Mouse (Mus musculus) spleen, adult 18-20 months (tissue): Measurements from ENCODE around the gene Pnpo.

Experiments
- DNase-seq, 2 experiments: peaks; one replicate each; pipeline ENCODE4 v3.0.0; 2022; ENCODE audit warnings: mixed read lengths in 2 of 2

Gene Pnpo

DNA sequence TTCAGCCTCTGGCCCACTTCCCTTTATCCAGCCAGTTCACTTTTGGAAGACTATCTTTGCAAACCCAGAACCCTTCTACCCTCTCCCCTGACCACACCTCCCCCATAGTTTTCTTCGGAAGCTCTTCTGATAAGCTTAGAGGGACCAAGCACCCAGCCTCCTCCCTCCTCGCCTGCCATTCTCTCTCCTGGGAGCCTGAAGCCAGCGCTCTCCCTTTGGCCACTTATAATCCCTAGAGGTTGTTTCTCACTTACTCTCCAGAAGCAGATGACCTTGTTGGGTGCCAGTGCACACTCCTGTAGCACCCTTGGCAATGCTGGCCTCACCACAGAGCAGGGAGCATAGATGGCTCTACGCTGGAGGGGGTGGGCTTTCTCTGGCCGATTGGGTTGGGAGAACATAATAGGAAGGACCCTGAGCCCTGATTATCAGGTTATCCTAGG, 25.5 kb upstream of the Pnpo start:
- no peak for DNase-seq

DNA sequence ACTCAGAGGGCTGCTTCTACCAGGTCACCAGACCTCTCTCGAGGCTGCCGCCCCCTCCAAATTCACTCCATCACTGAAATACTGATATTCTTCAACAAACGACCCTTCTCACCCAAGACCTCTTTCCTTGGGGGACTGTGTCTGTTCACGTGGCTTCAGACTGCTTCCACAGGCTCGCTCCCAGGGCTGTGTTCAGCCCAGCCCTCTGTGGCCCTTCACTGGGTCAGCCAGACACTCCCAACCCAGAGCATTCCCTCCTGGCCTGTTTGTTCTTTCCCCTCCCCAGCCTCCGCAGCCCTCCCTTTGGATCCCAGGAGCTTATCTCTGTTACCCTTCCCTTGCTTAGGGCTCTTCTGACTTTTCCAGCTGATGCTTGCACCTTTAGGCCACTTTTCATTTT, 24.7 kb upstream of the Pnpo start:
- DNase-seq: no peak

GRCm38 (mm10) chr11:96967544-96968269, 23.9 kb upstream of the Pnpo start:
- DNase-seq: no peak

DNA sequence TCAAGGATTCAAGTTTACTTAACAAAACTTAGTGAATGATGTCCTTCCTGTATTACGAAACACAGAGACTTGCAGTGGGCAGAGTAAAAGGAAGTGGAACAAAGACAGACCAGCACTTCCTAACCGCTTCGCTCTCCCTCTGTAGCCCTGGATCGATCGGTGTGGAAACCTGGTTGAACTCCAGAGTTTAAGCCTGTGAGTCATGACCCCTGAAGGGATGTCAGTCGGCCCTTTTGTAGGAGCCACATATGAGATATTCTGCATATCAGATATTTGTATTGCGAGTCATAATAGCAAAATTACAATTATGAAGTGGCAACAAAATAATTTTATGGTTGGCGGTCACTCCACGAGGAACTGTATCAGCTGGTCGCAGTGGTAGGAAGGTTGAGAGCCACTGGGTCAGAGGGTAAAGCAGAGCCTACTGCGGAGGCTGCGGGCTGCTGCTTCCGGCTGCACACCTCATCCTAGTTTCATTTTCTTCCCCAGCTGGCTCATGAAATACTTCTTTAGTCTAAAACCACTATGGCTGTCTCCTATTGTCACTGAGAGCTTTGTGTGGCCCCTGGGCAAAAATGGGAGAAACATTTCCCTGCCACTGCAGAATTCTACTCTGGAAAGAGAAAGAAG, 23.2 kb upstream of the Pnpo start:
- peak in 1 of 2 experiments; percentile 43 for DNase-seq

- DNase-seq: no peak
Measured at GRCm38 (mm10) chr11:96966172-96966571, 22.4 kb upstream of the Pnpo start.

GRCm38 (mm10) chr11:96963580-96963979, 19.8 kb upstream of the Pnpo start:
- peak; percentile 64 to 87 for DNase-seq

GRCm38 (mm10) chr11:96957061-96957805, 13.4 kb upstream of the Pnpo start:
- DNase-seq: no peak

GRCm38 (mm10) chr11:96956009-96956724, 12.4 kb upstream of the Pnpo start:
- DNase-seq: no peak

DNA sequence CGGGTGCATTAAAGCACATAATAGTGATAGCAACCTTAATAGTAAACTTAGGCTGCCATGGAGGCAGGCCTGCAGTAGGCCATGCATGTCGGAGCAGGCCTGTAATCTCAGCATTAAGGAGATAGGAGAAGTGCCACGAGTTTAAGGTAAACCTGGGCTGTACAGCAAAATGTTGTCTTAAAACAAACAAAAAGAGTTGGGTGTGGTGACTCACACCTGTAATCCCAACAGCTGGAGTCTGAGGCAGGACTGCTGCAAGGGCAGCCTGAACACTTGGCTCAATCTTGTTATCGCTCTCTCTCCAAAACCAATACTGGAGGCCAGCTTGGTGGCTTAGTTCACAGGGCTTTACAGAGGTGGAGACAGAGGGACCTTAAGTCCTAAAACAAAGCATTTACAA, 11.3 kb upstream of the Pnpo start:
- no peak for DNase-seq

- DNase-seq: no peak
Measured at GRCm38 (mm10) chr11:96952896-96953295, 9.1 kb upstream of the Pnpo start.

- DNase-seq: no peak
Measured at GRCm38 (mm10) chr11:96952426-96952825, 8.6 kb upstream of the Pnpo start.

GRCm38 (mm10) chr11:96950767-96951166, 7.0 kb upstream of the Pnpo start:
- peak in 1 of 2 experiments; percentile 26 for DNase-seq

DNA sequence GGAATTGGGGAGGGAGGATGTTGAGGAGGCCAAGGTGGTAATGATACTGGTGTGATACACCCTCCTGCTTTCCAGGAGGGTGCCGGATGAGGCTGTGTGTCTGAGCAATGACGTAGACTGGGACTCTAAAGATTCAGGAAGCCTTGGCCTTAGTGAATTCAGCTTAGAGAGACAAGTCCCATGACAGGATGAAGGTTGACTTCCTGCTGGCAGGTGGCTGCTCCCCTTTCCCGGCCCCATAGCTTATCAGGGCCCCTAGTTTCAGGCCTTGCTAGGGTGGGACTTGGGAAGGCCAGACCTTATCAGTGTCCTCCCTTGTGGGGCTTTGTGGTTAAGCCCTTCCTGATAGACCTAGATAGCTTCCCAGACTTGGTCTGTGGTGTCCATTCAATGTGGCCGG, 4.1 kb upstream of the Pnpo start:
- DNase-seq: no peak

DNA sequence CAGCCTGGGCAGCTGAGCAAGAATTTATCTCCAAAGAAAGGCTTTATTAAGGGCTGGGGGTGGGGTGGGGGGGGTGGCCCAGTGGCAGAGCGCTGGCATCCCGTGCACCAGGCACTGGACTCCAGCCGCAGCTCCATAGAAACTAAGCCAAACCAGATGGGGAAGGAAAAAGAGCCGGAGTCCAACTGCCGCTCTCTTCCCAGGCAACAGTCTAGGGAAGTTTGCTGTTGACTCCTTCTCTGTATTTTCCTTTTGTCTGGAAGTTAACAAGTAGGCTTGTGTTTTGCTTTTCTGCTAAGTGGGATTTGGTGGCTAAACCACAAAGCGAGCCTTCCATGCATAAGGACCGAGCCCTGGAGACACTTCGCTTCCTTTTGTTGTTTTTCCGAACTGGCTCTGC, 2.7 kb upstream of the Pnpo start:
- no peak for DNase-seq

DNA sequence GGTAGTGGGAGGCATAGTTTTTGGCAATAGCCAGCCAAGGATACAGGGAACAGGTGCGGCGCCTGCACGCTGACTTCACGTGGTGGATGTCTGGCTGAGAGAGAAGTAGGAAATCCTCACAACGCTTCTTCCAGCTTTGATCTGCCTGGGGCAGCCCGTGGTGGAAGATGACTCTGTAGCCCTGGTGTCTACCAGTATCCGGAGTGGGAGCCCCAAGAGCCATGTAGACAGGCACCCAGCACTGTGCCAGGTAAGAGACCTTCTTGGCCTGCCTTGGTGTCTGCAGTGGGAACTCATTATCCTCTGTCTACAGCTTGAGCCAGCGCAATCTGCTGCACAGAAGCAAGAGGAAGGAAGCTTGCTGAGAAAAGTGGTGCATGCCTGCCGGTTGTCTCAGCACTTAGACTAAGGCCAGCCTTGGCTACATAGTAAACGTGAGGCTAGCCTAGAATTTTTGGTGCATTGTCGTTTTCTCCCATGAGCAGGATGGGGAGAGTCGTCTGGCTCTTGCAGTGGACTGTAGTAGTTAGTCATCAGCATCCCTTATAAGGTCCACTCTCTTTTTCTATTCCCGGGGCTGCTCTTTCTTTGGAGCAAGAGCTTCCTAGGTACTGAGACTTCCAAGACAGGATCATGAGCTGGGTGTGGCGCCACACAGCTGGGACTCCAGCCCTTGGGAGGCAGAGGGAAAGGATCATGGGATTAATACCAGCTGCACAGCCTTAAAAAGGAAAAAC, 1.2 kb upstream of the Pnpo start:
- DNase-seq: no peak

DNA sequence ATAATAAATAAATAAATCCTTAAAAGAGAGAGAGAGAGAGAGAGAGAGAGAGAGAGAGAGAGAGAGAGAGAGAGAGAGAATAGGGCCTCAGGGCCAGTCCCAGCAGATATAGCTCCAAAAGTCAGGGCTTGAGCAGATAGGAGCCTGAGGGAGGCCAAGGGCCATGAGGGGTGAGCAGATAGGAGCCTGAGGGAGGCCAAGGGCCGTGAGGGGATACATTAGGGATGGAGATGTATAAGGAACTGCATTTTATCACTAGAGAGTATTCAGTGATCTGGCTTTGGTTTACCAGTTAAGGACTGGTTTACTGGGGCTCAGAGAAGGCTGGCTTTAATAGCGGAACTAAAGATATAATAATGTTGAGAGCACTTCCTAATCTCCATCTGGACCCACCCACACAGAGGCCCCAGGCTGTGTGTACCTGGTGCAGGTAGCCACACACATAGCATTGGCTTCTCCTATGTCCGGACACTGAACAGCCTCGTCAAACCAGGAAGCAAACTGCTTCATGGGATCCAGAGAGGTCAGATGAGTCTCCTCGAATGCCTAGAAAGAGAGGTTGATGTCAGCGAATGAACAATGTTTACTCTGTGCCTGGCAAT, 1.7 kb downstream of the Pnpo start:
- DNase-seq: no peak

DNA sequence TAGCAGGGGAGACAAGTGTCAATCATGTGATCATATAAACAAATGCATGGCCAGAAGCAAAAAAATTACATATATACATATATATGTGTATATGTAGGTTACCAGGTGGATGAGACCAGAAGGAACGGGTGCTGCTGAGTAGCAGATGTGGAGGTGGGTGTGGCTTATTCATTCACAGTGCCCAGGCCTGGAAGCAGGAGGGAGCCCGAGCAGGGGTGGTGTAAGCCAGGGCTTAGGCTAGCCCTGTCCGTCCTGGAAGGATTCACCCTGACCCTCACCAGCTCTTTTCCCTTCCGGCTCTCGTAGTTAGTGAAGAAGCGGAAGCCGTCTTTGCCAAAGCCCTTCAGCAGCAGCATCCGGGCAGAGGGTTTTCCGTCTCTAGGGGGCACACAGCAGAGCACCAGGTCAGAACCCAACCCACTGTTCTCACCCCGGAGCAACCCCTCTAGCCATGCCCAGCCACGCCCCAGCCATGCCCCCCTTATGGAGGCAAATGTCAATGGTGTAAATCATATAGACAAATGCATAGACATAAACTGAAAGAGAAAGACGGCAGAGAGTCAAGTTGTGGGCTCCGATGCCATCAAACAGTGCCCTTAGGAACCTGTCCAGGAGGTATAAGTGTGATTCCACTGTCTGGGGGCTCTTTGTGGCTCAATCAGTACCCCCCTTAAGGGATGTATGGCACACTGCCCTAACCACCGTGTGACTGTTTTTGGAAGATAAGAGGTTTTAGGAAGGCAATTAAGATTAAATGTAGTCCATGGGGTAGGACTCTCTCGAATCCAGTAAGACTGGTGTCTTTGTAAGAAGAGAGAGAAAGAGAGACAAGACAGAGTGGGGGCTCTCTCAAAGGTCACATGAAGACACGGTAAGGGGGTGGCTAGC, 3.0 kb downstream of the Pnpo start:
- no peak for DNase-seq

- no peak for DNase-seq
Measured at GRCm38 (mm10) chr11:96938426-96938800, 5.4 kb downstream of the Pnpo start.

DNA sequence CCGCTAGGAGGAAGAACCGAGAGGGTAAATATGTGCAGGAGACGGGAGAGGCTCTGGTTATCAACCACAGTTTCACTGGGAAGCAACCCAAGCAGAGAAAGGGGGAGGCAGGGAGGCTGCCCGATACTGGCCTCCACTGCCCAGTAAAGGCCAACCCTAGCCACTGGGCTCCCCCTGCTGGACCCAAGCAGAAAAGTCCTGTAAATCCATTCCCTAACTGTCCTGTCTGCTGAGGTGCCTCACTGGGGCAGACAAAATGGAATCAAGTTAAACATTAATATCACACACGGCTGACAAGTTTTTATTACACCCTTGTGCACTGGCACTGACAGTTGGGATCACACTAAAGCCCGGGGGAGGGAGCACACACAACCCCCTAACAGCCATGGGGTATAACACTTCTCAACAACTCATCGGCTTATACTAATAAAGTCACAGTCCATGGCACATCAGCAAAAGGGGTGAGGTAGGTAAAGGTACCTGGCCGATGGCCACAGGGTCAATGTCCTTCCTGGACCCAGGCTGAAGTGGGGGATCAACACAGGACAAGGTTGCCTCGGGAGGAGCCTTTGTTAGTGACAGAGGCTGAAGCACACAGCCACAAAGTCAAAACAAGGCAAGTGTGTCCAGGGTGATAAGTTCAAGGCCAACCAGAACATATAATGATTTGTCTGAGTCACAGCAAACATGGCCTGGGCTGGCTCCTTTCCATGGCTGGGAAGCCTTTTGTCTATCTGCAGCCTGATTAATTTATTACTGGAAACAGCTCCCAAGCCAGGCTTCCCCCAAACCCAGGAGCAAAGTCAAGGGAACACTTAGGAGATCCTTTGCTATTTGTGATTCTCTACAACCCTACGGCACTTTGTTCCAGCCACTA, 6.0 kb downstream of the Pnpo start:
- peak in 1 of 2 experiments; percentile 45 for DNase-seq
